Mouse (Mus musculus) cortical plate, adult 2 months (tissue): ENCODE data around the gene Lrp1.

Experiments
- CTCF ChIP-seq: fragments of 200-500 bp; IDR thresholded peaks from 2 replicates; pipeline ENCODE4 v1.5.1; 2011; ENCODE audit warnings: mild to moderate bottlenecking, control low read depth, low read length; ENCODE audit not compliant: insufficient read depth; ENCODE audit errors: extremely low read depth
- POLR2A ChIP-seq: fragments of 200-500 bp; IDR thresholded peaks from 2 replicates; pipeline ENCODE4 v1.6.1; 2011; ENCODE audit warnings: mild to moderate bottlenecking, low read length, control low read depth; ENCODE audit not compliant: insufficient read depth; ENCODE audit errors: extremely low read depth

DNA sequence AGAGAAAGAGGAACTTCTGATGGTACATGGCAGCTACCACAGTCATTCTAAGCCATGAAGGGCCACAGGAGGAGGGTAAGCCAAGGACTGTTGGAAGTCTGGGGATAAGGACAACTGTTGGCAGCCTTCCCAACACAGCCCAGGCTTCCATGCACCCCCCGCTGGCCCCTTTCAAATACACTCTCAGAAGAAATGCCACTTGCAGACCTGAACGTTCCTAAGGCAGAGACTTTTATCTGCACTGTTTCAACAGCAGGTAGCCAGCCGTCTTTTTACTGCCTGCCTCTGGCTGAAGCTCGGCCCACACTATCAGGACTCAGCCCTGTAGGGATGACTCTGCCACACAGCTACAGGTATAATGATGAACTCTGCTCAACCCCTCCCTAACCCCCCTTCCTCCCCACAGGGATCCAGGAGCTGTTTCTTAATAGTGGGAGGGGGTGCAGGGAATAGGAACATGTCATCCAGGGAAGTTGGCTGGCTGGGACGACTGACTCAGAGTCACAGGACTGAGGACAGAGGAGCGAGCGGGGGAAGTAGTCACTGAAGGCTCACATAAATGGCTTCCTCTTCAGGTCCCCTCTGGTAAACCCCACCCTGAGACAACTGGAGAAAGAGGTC is 24.5 kb downstream of the Lrp1 start:
- TF ChIP-seq POLR2A (no peak), CTCF (no peak)
